Mouse (Mus musculus) spleen, adult 2 months (tissue): ENCODE data around the gene Cenpx.

Experiments used
- CTCF ChIP-seq: fragments of 200-500 bp; IDR thresholded peaks from 2 replicates; pipeline ENCODE4 v1.5.1; 2011; ENCODE audit warnings: mild to moderate bottlenecking, inconsistent platforms; ENCODE audit not compliant: insufficient read depth, insufficient read length, insufficient replicate concordance; ENCODE audit errors: extremely low read depth
- POLR2A ChIP-seq: fragments of 200-500 bp; IDR thresholded peaks from 2 replicates; pipeline ENCODE4 v1.6.1; 2011; ENCODE audit warnings: low read depth, low read length, inconsistent platforms

DNA sequence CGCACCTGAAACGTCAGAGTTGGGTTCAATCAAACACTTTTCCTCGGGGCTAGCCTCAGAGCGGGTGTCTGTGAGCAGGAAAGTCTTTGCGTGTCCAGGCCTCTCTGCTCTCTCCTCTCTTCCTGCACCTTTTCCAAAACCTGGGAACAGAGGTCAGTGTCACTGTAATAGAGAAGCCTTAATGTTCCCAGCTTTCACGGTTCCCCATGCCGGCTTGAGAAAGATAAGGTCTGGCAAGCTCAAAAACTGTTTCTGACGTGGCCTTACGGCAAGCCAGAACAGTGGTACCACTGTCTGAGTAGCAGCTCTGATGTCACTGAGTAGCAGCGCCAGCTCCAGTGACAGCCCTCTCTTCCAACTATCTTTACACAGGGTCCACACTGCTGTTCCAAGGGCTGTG is 1.0 kb upstream of the Cenpx start:
- TF ChIP-seq CTCF (no peak), POLR2A (no peak)
